Mouse (Mus musculus) pancreas, adult 10 weeks (tissue): ENCODE results near the gene Olfr295. TPM values are rescaled to one million over a fixed set of nuclear protein-coding genes. Genes with fewer than 3 reads are reported as not detected.

Experiments used
- polyA plus RNA-seq: library from polyadenylated mRNA; stranded (reverse); fragments of 350-450 nt; fragmentation: Illumina TruSeq; extraction: RNeasy Lipid Tissue Mini Kit (QIAGEN cat#74804); gene quantifications from one replicate; pipeline ENCODE4 v1.2.3, GENCODE M21; 2015; ENCODE audit warnings: low read depth, low replicate concordance; ENCODE audit not compliant: insufficient read depth

Gene Olfr295
- polyA plus RNA-seq: not detected

GRCm38 (mm10) chr7:86583562-86583961 is at the start of gene Olfr295:
TSS of gene Olfr295 (plus strand) at chr7:86583862.

GRCm38 (mm10) chr7:86616543-86616942 is 32.9 kb downstream of the Olfr295 start, which contains the start of gene Olfr294:
TSS of gene Olfr294 (minus strand) at chr7:86616643.

Other genes with a start within 250 kb of the Olfr295 start
- gene Olfr307, start 246.3 kb upstream of the Olfr295 start, polyA plus RNA-seq: not detected
- not detected for gene Olfr305, start 216.9 kb upstream of the Olfr295 start, polyA plus RNA-seq
- gene Olfr304, start 197.2 kb upstream of the Olfr295 start, polyA plus RNA-seq: not detected
- gene Olfr303, start 186.1 kb upstream of the Olfr295 start, polyA plus RNA-seq: not detected
- gene Olfr301, start 180.0 kb upstream of the Olfr295 start, polyA plus RNA-seq: not detected
- not detected for gene Olfr299, start 123.9 kb upstream of the Olfr295 start, polyA plus RNA-seq
- gene Olfr298, start 91.4 kb upstream of the Olfr295 start, polyA plus RNA-seq: not detected
- gene Olfr297, start 63.9 kb upstream of the Olfr295 start, polyA plus RNA-seq: not detected
- gene Olfr294, start 32.8 kb downstream of the Olfr295 start, polyA plus RNA-seq: not detected
- not detected for gene Olfr293, start 65.2 kb downstream of the Olfr295 start, polyA plus RNA-seq
- gene Olfr292, start 104.5 kb downstream of the Olfr295 start, polyA plus RNA-seq: not detected
- 1.8 TPM for gene Folh1, start 192.1 kb downstream of the Olfr295 start, polyA plus RNA-seq
- not detected for gene Vmn2r77, start 211.2 kb downstream of the Olfr295 start, polyA plus RNA-seq